Mouse (Mus musculus) inflammation-experienced regulatory T-cells, adult 6 months (primary cell): ENCODE measurements around the gene Gata2. TPM values are rescaled to one million over a fixed set of nuclear protein-coding genes. Genes with fewer than 3 reads are reported as not detected.
"Not testable (repeated sequence)": the region's sequence is repeated elsewhere in the genome, so short reads cannot be mapped to it uniquely, and the experiment has no call there.

Experiments used
- ATAC-seq: one replicate; pipeline ENCODE4 v1.8.0; 2017
- polyA plus RNA-seq, 3 experiments: library from polyadenylated mRNA; unstranded; fragments of 100-300 nt; shearing (Covaris generic); gene quantifications; one replicate each; pipeline ENCODE4 v1.2.1; 2017

Gata2 gene
- polyA plus RNA-seq: not detected

DNA sequence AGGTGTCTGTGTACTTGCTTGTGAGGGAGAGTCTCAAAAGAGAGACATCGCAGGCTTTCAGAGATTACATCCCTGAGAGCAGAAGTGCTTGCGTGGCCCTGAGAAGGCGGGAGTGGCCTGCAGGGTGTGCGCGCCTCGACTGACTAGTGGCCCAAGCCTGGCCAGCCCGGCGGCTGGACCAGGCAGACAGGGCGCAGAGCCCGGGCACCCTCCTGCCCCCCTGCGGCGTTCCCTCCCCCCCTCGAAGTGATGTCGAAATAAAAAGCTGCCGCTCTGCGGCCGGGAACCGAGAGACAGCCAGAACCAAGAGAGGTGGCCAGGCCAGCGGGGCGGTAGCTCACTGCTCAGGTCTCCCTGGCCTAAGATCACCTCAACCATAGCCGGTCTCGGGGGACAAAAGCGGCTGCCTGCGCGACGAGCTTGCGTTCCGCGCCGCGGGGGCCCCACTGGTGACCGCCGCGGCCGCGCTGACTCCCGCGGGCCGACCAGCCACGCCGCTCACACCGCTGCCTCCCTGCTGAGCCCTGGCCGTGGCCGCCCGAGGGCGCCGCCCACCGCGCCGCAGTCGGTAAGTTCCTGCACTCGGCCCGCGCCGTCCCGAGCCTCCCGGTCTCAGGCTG is at the start of gene Gata2:
Gata2 (plus strand) TSS at position 459 of the 620 bp plus-strand sequence.
- no peak for ATAC-seq

GRCm38 (mm10) chr6:88145793-88146192 is 47.9 kb upstream of the Gata2 start:
- ATAC-seq: no peak

GRCm38 (mm10) chr6:88146576-88146975 is 47.1 kb upstream of the Gata2 start:
- ATAC-seq: no peak

DNA sequence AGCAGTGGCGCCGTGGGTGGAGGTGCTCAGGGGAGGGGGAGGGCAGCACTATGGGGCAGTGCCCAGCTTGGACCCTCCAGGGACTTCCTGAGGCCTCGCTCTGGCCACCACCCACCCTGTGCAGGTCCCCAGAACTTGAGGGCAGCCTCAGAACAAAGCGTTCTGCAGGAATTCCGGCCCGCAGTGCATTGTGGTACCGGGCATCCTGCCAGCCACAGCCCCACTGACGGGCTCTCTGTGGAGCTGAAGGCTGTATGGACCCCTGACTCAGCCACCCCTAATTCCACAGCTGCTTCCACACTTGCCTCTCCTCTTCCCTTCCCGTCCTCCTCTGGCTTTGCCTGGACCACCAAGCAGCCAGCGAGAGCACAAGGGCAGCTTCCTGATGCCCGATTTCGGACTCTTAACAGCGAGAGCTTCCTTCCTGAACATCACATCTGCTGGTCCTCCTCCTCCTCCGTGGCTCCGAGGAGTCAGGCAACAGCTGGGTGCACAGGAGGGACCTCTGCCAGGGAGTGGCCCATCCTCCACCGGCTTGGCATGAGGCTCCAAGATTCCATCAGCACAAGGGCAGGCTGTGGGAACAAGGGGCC is 46.2 kb upstream of the Gata2 start:
- ATAC-seq: no peak

DNA sequence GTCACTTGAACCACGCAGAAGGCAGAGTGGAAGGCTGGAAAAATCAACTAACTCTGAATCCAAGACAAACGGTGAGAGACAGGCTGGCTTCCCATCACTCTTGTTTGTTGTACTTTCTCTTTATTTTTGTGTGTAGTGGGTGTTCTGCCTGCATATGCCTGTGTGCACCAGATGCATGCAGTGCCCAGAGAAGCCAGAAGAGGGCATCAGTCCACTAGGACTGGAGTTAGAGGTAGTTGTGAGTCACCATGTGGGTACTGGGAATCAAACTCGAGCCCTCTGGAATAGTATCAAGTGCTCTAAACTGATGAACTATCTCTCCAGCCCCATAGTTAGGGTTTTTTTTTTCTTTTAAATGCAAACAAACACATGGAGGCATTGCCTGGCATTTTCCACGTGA is 42.4 kb upstream of the Gata2 start:
- ATAC-seq: no peak

GRCm38 (mm10) chr6:88152127-88152705 is 41.5 kb upstream of the Gata2 start:
- no peak for ATAC-seq

GRCm38 (mm10) chr6:88152979-88153378 is 40.7 kb upstream of the Gata2 start:
- no peak for ATAC-seq

DNA sequence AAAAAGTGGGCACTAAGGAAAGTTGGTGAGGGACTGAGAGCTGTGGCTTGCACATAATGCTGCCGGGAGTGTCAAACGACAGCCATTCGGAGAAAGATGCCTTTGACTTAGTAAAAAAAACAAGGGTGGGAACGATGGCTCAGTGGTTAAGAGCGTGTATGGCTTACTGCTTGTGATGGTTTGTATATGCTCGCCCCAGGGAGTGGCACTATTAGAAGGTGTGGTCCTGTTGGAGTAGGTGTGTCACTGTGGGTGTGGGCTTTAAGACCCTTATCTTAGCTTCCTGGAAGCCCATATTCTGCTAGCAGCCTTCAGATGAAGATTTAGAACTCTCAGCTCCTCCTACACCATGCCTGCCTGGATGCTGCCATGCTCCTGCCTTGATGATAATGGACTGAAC is 38.1 kb upstream of the Gata2 start:
- not testable (repeated sequence) for ATAC-seq

DNA sequence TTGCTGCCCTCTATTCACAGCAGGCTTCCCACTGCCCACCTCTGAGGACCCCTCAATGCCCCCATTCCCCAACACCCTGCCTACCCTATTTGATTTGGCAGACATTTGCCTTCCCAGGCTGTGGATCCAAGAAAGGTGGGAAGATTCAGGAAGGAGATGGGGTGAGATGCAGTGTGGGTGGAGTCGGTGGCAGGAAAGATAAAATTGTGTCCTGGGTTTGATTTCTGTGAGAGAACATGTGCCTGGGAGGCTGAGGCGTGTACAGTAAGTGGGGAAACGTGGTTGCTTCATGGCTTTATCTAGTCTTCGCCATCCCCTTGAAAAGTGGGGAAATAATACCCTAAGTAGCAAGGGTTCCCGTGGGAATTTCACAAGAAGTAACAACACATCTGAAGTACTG is 34.9 kb upstream of the Gata2 start:
- ATAC-seq: no peak

DNA sequence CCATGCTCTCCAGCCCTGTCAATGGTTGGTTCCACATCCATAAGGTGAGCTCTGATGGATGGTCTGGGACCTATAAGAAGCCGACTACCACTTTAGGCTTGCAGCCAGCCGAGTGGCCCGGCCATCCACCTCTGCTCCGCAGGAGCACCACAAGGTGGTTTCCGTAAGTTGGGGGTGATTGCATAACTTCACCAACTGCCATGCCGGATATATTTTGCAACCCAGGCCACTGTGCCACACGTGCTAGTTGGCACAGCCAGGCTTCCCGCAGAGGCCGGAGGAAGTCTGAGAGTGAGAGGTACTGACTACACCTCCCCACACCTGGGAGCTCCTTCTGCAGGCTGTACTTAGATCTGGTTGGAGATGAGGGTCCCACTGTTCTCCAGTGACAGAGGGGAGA is 27.6 kb upstream of the Gata2 start:
- ATAC-seq: no peak

- no peak for ATAC-seq
Measured at GRCm38 (mm10) chr6:88174191-88174590, 19.5 kb upstream of the Gata2 start.

DNA sequence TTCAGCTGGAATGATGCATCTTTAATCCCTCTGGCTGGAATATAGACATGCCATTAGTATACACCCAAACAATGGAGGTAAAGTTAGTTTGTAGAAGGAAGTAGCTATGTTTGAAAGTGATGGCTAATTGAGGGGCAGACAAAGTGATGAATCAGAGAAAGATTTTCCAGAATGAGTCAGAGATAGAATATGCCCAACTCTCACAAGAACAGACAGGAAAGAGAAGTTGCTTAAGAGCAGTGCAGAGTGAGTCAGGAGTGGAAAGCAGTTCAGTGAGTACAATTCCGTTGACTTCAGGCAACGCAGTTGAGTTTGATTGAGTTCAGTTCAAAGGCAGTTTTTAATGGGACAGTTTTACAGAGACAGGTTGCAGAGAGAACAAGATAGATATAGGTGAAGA is 19.0 kb upstream of the Gata2 start:
- ATAC-seq: no peak

DNA sequence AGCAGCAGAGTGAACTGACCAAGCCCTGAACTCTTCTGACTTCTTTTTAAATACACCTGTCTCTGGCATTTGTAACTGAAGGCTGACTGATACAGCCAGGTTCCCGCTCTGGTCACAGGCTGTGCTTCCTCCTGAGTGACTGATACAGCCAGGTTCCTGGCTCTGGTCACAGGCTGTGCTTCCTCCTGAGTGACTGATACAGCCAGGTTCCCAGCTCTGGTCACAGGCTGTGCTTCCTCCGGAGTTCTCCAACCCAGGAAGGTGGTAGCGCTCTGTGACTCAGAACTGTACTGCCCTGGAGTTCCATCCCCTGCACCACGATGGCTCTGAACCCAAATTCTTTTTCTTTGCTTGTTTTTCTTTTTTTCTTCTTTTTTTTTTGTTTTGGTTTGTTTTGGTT is 9.0 kb upstream of the Gata2 start:
- ATAC-seq: no peak

DNA sequence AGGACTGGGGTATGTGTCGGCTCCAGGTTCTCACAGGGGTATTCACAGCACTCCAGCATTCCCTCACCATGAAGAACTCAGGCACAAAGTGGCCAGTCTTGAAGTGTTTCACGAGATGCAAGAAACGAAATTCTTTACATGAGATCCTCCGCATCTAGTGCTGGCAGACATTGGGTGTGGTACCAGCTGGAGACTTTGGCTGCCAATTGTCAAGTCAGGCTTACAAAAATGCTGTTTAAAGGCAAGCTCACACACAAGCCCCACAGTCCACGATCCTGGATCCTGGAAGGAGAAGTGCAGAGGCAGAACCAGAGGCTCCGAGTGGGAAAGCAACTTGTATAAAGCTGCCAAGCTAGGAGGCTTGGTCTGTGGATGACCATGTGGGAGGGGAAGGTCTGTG is 5.5 kb upstream of the Gata2 start:
- ATAC-seq: no peak

DNA sequence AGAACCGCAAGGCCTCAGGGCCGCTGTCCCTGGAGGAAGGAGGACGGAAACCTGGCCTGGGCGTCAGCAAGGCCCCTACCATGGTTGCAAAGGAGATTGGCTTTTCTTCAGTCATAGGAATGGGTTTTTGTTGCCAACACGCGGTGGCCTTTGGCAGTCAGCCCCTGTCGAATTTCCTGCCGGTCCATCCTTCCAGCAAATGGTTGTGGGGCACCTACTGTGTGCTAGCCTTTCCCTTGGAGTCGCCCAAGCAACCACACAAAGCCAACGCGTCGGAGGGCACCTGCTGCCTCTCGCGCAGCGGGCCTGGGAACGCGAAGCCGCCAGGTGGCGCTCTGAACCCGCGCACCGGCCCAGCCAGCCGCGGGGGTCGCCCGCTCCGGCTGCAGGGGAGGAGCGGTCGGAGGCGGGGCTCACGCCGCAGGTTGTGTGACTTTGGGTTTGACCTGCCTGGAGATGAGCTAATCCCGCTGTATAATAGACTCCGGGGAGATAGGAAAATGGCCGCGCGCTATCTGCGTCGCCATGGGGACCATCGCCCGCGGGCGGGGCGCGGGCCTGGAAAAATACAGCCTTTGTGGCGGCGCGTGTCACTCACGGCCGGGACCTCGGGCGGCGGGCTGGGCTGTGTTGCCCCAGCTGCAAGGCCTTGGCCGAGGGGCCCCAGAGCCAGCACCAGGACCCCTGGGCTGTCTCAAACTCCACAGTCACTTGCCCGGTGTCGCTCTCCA is 4.2 kb upstream of the Gata2 start:
- peak; percentile 48 for ATAC-seq

DNA sequence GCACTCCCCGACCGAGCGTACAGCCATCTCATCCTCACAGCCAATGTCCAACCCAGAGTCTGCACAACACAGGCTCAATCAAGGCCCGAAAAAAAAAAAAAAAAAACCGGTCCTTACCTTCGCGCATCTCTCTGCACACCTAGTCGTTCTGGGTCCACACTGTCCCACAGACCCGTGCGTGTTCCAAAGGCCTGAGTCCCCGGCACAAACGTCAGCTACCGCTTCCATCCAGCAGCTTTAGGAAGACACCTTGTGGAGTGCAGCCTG is 3.7 kb upstream of the Gata2 start:
- no peak for ATAC-seq

DNA sequence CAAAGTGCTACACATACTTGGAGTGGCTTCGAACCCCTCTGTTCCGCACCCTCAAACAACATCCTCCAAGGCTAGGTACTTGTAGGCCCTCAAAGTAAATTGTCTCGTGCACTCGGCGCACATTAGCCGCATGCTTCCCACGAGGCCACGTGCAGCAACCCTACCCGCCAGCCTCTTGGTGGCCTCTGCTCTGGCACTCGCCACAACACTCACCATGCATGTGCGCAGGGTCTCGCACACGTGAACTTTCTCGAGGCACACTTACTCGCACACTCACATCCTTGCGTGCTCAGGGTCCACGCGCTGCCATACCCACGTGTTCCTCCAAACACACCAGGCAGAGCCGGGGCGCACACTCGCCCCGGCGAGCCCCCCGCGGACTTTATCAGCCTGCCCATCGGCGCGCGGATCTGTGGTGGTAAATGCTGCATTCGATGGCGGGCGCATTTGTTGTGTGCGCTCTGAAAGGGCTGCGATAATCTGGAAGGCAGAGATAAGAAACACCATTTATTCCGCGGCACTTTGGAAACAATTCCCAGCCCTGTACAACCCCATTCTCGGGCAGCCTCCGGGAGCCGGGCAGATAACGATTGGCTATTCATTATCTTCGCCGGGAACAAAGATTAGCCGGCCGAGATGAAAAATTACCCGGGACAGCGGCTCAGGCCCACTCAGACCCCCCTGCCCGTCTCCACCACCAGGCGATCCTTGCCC is 3.2 kb upstream of the Gata2 start:
- no peak for ATAC-seq

DNA sequence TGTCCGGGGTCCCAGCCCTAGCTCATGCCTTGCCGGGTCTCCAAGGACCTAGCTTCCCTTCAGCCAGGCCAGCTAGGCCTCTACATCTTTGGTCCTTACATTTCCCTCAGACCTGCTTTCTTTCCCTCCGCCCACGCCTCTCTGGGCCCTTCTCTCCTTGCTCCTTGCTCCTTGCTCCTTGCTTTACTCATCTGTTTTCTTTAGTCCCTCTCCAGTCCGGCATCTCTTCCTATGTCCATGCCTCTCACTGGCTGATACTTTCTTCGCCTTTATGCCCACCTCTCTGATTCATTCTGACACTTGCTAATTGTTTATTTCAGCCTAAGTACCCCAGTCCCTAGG is 2.7 kb upstream of the Gata2 start:
- no peak for ATAC-seq

DNA sequence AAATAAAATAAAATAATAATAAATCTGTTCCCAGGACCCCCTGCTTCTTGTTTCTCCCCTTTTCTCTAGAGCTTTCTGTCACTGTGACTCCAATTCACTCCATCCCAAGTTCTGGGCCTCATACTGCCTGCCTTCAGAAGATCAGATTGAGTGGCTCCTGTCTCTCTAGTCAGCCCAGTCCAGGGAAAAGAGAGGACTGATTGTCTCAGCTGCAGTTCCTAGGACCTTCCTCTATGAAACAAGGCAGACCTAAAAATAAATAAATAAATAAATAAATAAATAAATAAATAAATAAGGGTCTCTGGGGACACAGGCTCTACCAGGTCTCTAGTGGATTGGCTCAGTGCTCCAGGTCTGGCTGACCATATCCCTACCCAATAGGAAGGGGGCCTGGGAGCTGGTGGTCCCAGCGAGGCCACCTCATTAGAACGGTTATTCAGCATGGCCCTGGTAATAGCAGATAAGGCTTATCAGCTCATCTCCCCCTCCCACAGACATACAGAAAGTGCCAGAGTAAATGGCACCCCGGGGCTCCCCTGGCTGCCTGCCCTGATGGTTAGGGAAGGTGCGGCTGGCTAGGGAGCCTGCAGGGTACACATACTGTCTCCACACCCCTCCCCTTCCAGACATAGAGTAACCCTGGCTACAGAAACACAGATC is 2.1 kb upstream of the Gata2 start:
- no peak for ATAC-seq

- no peak for ATAC-seq
Measured at GRCm38 (mm10) chr6:88192756-88193155, 935 bp upstream of the Gata2 start.

- no peak for ATAC-seq
Measured at GRCm38 (mm10) chr6:88194053-88194977, 624 bp downstream of the Gata2 start.

DNA sequence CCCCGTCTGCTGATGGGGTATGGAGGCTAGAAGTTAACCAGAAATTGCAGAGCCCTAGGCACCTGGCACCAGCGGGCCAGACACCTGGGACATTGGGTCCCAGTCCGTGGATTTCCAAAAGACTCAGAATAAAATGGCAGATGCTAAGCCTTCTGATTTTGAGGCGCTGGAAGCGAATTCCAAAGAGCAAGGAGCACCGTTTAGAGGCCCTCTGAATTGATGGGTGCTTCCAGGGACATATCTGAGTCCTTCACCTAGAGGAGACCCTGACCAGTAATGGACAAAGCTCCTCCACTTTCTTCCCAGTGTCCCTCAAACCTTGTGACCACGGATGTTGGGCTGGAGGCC is 1.3 kb downstream of the Gata2 start:
- ATAC-seq: no peak
